Mouse (Mus musculus): Measurements from ENCODE around the gene Ugcg.

- TF ChIP-seq POLR2A (IDR thresholded peaks at IDR 0.05; ENCODE audit: insufficient read length, low read depth) (no peak), USF1 (IDR thresholded peaks at IDR 0.05; ENCODE audit: low read depth) (no peak), REST (IDR thresholded peaks at IDR 0.05; ENCODE audit: insufficient read depth, insufficient read length) (no peak), POLR2AphosphoS2 (IDR thresholded peaks at IDR 0.05; ENCODE audit: insufficient read length, low read depth) (no peak), TCF12 (IDR thresholded peaks at IDR 0.05; ENCODE audit: insufficient read depth, poor library complexity, severe bottlenecking) (no peak), E2F4 (IDR thresholded peaks at IDR 0.05; ENCODE audit: insufficient read depth) (no peak)
These were observed 37.1 kb upstream of the Ugcg start for GRCm38 (mm10) chr4:59151953-59152352.

All from myocyte (in vitro differentiated cells).